Mouse (Mus musculus): ENCODE data around the gene Ccdc149.

DNA sequence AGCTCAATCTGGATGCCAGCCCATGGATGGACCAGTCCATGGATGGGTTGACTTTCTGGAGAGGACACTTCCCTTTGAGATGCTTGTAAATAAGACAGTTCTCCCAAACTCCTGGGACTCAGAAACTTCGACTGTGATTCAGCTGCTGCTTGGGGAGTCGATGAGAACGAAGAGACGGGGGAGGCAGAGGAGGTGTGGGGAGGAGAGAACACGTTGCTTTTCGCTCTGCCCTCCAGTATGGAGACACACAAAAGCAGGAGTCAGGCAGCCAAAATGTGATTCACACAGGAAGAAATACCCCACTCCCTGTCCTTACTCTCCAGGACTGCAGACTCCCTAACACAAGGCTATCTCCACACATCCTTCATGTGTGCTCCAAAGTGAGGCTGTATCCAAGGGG lies 80.9 kb downstream of the Ccdc149 start:
- TF ChIP-seq POLR2A (IDR thresholded peaks at IDR 0.05; ENCODE audit: borderline replicate concordance, low read depth, low read length) (no peak), CTCF (IDR thresholded peaks at IDR 0.05; ENCODE audit: low read depth, low read length) (no peak)
